Mouse (Mus musculus) CH12.LX (cell line): ENCODE measurements around the gene Myo9b. TPM values are rescaled to one million over a fixed set of nuclear protein-coding genes. Genes with fewer than 3 reads are reported as not detected.

ENCODE experiments used
- DNase-seq: peaks from one replicate; pipeline ENCODE4 v3.0.0-alpha.2; 2013; ENCODE audit errors: extremely low read depth
- H3K27ac ChIP-seq: 2 replicates; pipeline ENCODE4 v1.5.1; 2012; ENCODE audit warnings: low read depth, mild to moderate bottlenecking, control low read depth, moderate library complexity; ENCODE audit not compliant: insufficient read depth
- H3K27me3 ChIP-seq: replicated peaks from 2 replicates; pipeline ENCODE3; 2012; ENCODE audit warnings: inconsistent platforms
- H3K36me3 ChIP-seq, 2 experiments: replicated peaks in 1 of 2; 2 replicates each; pipeline versions ENCODE3 to v1.6.1; 2012; ENCODE audit warnings: inconsistent platforms in 1 of 2, low read length in 1 of 2, mild to moderate bottlenecking in 1 of 2, mixed read lengths in 1 of 2, moderate library complexity in 1 of 2; ENCODE audit not compliant: control insufficient read depth in 1 of 2, insufficient read depth in 1 of 2
- H3K4me1 ChIP-seq, 2 experiments: 2 replicates each; pipeline ENCODE4 v1.6.1; 2012; ENCODE audit warnings: inconsistent platforms in 1 of 2, moderate library complexity in 1 of 2; ENCODE audit not compliant: insufficient read depth in 2 of 2, control insufficient read depth in 1 of 2
- H3K4me2 ChIP-seq: 2 replicates; pipeline ENCODE4 v1.6.1; 2012; ENCODE audit warnings: low read depth, mild to moderate bottlenecking, control low read depth; ENCODE audit not compliant: poor library complexity, insufficient read depth, severe bottlenecking
- H3K4me3 ChIP-seq, 3 experiments: fragments of 150-350 bp in 1 of 3; sonication (generic) in 1 of 3; replicated peaks in 1 of 3; 2 replicates each; pipeline versions ENCODE3 to v1.5.1; 2011 to 2012; ENCODE audit warnings: low read depth in 2 of 3, low read length in 2 of 3, mild to moderate bottlenecking in 2 of 3, moderate library complexity in 2 of 3, control low read depth in 1 of 3, improper control_type of control experiment in 1 of 3, inconsistent platforms in 1 of 3, mixed read lengths in 1 of 3; ENCODE audit not compliant: poor library complexity in 1 of 3
- H3K79me2 ChIP-seq: replicated peaks from 2 replicates; pipeline ENCODE4 v1.6.1; 2012; ENCODE audit warnings: mild to moderate bottlenecking, moderate library complexity; ENCODE audit not compliant: control insufficient read depth, poor library complexity, insufficient read depth, severe bottlenecking; ENCODE audit errors: extremely low read depth
- H3K9ac ChIP-seq: 2 replicates; pipeline ENCODE4 v1.6.1; 2012; ENCODE audit warnings: low read depth, mild to moderate bottlenecking, control low read depth, moderate library complexity; ENCODE audit not compliant: insufficient read depth
- H3K9me3 ChIP-seq: replicated peaks from 2 replicates; pipeline ENCODE3; 2012; ENCODE audit warnings: low read length, inconsistent platforms, mixed read lengths
- CHD1 ChIP-seq: IDR thresholded peaks from 2 replicates; pipeline ENCODE4 v1.6.1; 2012; ENCODE audit warnings: low read depth, low read length, improper control_type of control experiment, inconsistent platforms
- HCFC1 ChIP-seq: IDR thresholded peaks from 2 replicates; pipeline ENCODE4 v1.6.1; 2012; ENCODE audit warnings: low read depth, mild to moderate bottlenecking, inconsistent platforms, low read length, improper control_type of control experiment
- IRF4 ChIP-seq: IDR thresholded peaks from 2 replicates; pipeline ENCODE4 v1.6.1; 2014; ENCODE audit warnings: low read depth, mild to moderate bottlenecking, inconsistent platforms, low read length, improper control_type of control experiment
- JUND ChIP-seq: conservative IDR thresholded peaks from 2 replicates; pipeline ENCODE4 v1.6.1; 2011; ENCODE audit warnings: low read depth, low read length, improper control_type of control experiment
- MAX ChIP-seq: IDR thresholded peaks from 2 replicates; pipeline ENCODE4 v1.6.1; 2011; ENCODE audit warnings: low read length, improper control_type of control experiment
- MAZ ChIP-seq: IDR thresholded peaks from 2 replicates; pipeline ENCODE4 v1.6.1; 2012; ENCODE audit warnings: low read depth, mild to moderate bottlenecking, inconsistent platforms, low read length, improper control_type of control experiment, moderate library complexity
- MEF2A ChIP-seq: IDR thresholded peaks from 2 replicates; pipeline ENCODE4 v1.6.1; 2014; ENCODE audit warnings: low read depth, mild to moderate bottlenecking, inconsistent platforms, low read length, improper control_type of control experiment, borderline replicate concordance
- NELFE ChIP-seq: IDR thresholded peaks from 2 replicates; pipeline ENCODE4 v1.6.1; 2011; ENCODE audit warnings: low read depth, low read length, improper control_type of control experiment
- PAX5 ChIP-seq: IDR thresholded peaks from 2 replicates; pipeline ENCODE4 v1.6.1; 2012; ENCODE audit warnings: low read length, inconsistent platforms, mixed read lengths
- POLR2A ChIP-seq: IDR thresholded peaks from 2 replicates; pipeline ENCODE4 v1.6.1; 2011; ENCODE audit warnings: low read depth, mild to moderate bottlenecking, improper control_type of control experiment, low read length
- RAD21 ChIP-seq: IDR thresholded peaks from 2 replicates; pipeline ENCODE4 v1.6.1; 2011; ENCODE audit warnings: low read depth, mild to moderate bottlenecking, low read length, improper control_type of control experiment, moderate library complexity
- RCOR1 ChIP-seq: conservative IDR thresholded peaks from 2 replicates; pipeline ENCODE4 v1.6.1; 2012; ENCODE audit warnings: low read depth, mild to moderate bottlenecking, inconsistent platforms, low read length, improper control_type of control experiment
- SIN3A ChIP-seq: IDR thresholded peaks from 2 replicates; pipeline ENCODE4 v1.6.1; 2012; ENCODE audit warnings: low read length, improper control_type of control experiment, inconsistent platforms
- SMC3 ChIP-seq: IDR thresholded peaks from 2 replicates; pipeline ENCODE4 v1.6.1; 2011; ENCODE audit warnings: low read depth, low read length, improper control_type of control experiment
- USF2 ChIP-seq: conservative IDR thresholded peaks from 2 replicates; pipeline ENCODE4 v1.6.1; 2011; ENCODE audit warnings: low read depth, low read length, improper control_type of control experiment
- ZC3H11A ChIP-seq: IDR thresholded peaks from 2 replicates; pipeline ENCODE4 v1.6.1; 2012; ENCODE audit warnings: low read depth, mild to moderate bottlenecking, inconsistent platforms, low read length, improper control_type of control experiment
- ZKSCAN1 ChIP-seq: IDR thresholded peaks from 2 replicates; pipeline ENCODE4 v1.6.1; 2012; ENCODE audit warnings: low read depth, inconsistent platforms, low read length, improper control_type of control experiment, borderline replicate concordance
- ZNF384 ChIP-seq: IDR thresholded peaks from 2 replicates; pipeline ENCODE4 v1.6.1; 2012; ENCODE audit warnings: low read depth, low read length, improper control_type of control experiment, inconsistent platforms
- dilution Hi-C: fragments of 300-500 bp; cut with MboI; formaldehyde crosslinking; loops from 2 replicates; pipeline ENCODE4 v1.14.3; 2020; ENCODE audit warnings: low sequenced_read_pairs; ENCODE audit not compliant: extremely low pct_unique_long_range_greater_than_20kb, extremely low pct_ligation_motif_present
- in situ Hi-C: fragments of 300-500 bp; cut with MboI; formaldehyde crosslinking; loops from 3 replicates; pipeline ENCODE4 v1.14.3; 2019; ENCODE audit warnings: low sequenced_read_pairs, low pct_ligation_motif_present, low pct_unique_long_range_greater_than_20kb, mixed read lengths
- polyA plus RNA-seq: library from polyadenylated mRNA; unstranded; fragments of >175 nt; gene quantifications from 2 replicates; pipeline ENCODE4 v1.2.1, GENCODE M21; 2012; ENCODE audit warnings: low read depth; ENCODE audit not compliant: insufficient read length
- total RNA-seq, 2 experiments: library from RNA; depleted of rRNA; stranded (reverse); fragments of 300-350 nt in 1 of 2; fragments of >200 nt in 1 of 2; gene quantifications; 2 replicates each; pipeline ENCODE4 v1.2.3; 2012 to 2014

The Myo9b gene
- total and polyA plus RNA-seq, 3 experiments: 14.2 to 36.2 (median 29.0) TPM

DNA sequence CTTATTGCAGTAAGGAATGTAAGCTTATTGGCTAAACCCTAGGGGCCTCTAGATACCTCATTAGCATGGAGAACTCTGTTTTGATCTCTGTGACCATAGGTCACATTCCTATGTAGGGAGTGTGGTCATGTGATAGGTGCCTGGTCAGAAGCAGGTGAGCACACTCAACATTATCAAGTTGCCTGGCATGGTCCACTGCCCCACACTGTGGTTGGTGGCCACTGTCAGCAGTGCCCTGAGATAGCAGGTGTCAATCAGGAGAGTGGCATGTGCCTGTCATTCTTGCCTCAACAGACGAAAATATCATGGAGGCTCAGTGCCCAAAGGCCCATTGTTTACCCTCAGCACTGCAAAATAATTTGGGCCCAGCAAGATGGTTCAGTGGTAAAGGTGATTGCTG is 33.5 kb downstream of the Myo9b start:
- dilution Hi-C loops: no loop called here
- peaks cover 14 to 72% of the 10 kb centered on the region in 2 experiments for H3K4me1 ChIP-seq
- no peaks in the 10 kb centered on the region for H3K79me2 ChIP-seq
- H3K36me3 ChIP-seq: peaks cover 16 to 62% of the 10 kb centered on the region in 2 experiments
- no peak overlapping the region for H3K4me3 ChIP-seq
- TF ChIP-seq MEF2A: no peak
- TF ChIP-seq ZNF384: no peak
- no peak for TF ChIP-seq PAX5
- TF ChIP-seq ZC3H11A: no peak
- no peak for TF ChIP-seq NELFE
- no peak for TF ChIP-seq ZKSCAN1
- no peak for TF ChIP-seq RAD21
- TF ChIP-seq SIN3A: no peak
- TF ChIP-seq HCFC1: no peak
- TF ChIP-seq MAZ: no peak
- no peak for TF ChIP-seq MAX
- in situ Hi-C loops: no loop called here
- peaks cover 11% of the 10 kb centered on the region for H3K9me3 ChIP-seq
- H3K9ac ChIP-seq: no peak overlapping the region
- no peaks in the 10 kb centered on the region for H3K27me3 ChIP-seq
- no peak overlapping the region for H3K4me2 ChIP-seq
- no peak overlapping the region for H3K27ac ChIP-seq
- no peak for DNase-seq

DNA sequence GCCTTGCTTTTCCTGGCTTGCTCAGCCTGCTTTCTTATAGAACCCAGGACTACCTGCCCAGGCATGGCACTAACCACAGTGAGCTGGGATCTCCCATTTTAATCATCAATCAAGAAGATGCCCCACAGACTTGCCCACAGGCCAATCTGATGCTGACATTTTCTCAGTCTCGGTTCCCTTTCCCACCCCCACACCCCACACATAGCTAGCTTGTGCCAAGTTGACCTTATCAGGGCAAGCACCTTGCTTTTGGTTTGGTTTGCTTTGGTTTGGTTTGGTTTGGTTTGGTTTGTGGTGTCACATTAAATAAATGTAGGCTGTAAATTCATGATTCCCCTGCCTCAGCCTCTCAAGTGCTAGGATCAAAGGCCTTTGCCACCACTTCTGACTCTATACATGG is 34.9 kb downstream of the Myo9b start:
- H3K36me3 ChIP-seq: peaks cover 12 to 56% of the 10 kb centered on the region in 2 experiments
- H3K4me2 ChIP-seq: no peak overlapping the region
- in situ Hi-C loops: no loop called here
- TF ChIP-seq JUND: no peak
- no peak for TF ChIP-seq RCOR1
- no peak for TF ChIP-seq SIN3A
- no peak for TF ChIP-seq IRF4
- no peak for TF ChIP-seq SMC3
- peaks cover 22 to 85% of the 10 kb centered on the region in 2 experiments for H3K4me1 ChIP-seq
- H3K79me2 ChIP-seq: no peaks in the 10 kb centered on the region
- dilution Hi-C loops: no loop called here
- DNase-seq: no peak
- H3K9ac ChIP-seq: no peak overlapping the region
- no peak overlapping the region for H3K4me3 ChIP-seq
- H3K9me3 ChIP-seq: peaks cover 5% of the 10 kb centered on the region
- H3K27me3 ChIP-seq: no peaks in the 10 kb centered on the region
- H3K27ac ChIP-seq: no peak overlapping the region

DNA sequence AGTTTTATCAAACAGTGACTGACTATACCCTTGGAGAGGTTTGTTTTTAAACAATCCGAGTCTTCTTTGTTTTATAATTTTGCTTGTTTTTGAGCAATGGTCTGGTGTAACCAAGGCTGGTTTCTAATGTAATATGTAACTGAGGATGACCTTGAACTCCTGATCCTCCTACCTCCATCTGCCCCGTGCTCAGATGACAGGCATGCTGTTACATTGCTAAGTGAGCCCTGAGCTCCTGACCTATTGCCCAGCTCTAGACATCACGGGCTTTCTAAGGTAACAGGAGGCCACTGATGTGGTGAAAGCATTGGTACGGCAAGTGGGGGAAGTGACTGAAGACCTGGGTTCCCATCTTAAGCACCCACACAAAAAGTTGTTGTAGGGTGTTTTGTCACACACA is 35.4 kb downstream of the Myo9b start:
- no peaks in the 10 kb centered on the region for H3K79me2 ChIP-seq
- H3K4me3 ChIP-seq: no peak overlapping the region
- no peak for DNase-seq
- peaks cover 10 to 51% of the 10 kb centered on the region in 2 experiments for H3K36me3 ChIP-seq
- no peaks in the 10 kb centered on the region for H3K27me3 ChIP-seq
- in situ Hi-C loops (no loop called here), dilution Hi-C loops (no loop called here)
- H3K9ac ChIP-seq: no peak overlapping the region
- no peak for TF ChIP-seq CHD1
- TF ChIP-seq USF2: no peak
- no peak for TF ChIP-seq ZKSCAN1
- TF ChIP-seq POLR2A: no peak
- H3K9me3 ChIP-seq: no peaks in the 10 kb centered on the region
- H3K27ac ChIP-seq: no peak overlapping the region
- H3K4me2 ChIP-seq: no peak overlapping the region
- peaks cover 22 to 90% of the 10 kb centered on the region in 2 experiments for H3K4me1 ChIP-seq
